Mouse (Mus musculus) heart, postnatal 25 days (tissue): Measurements from ENCODE around the gene Jag2. TPM values are rescaled to one million over a fixed set of nuclear protein-coding genes. Genes with fewer than 3 reads are reported as not detected.

ENCODE experiments used
- DNase-seq: peaks from one replicate; pipeline ENCODE4 v3.0.0; 2022; ENCODE audit warnings: low spot score
- intact Hi-C: fragments of 180-260 bp; cut with DNase I; formaldehyde crosslinking; loops from one replicate; pipeline ENCODE4 v1.15.1; 2025
- total RNA-seq, 2 experiments: library from RNA; stranded (reverse); gene quantifications; 2 replicates each; pipeline ENCODE4 v1.2.3; 2021

The Jag2 gene
- total RNA-seq = 10 to 100 TPM; 22.4 to 34.7 TPM

- intact Hi-C loops = no loop called here
Measured at GRCm38 (mm10) chr12:112929562-112930352, at the start of gene Jag2. Gene Jag2, minus strand, starts transcription at chr12:112929776.

GRCm38 (mm10) chr12:112977156-112977555 lies 47.6 kb upstream of the Jag2 start:
- DNase-seq = no peak
- intact Hi-C loops = no loop called here

More at GRCm38 (mm10) chr12:112929562-112930352, at the start of gene Jag2:
- DNase-seq = peak; percentile 66

- DNase-seq = peak; percentile 72
- intact Hi-C loops = no loop called here
Measured at GRCm38 (mm10) chr12:112976371-112977073, 46.9 kb upstream of the Jag2 start, which contains the start of gene Btbd6. Gene Btbd6, plus strand, starts transcription at chr12:112976482.

GRCm38 (mm10) chr12:112974736-112975135 lies 45.2 kb upstream of the Jag2 start:
- no peak for DNase-seq
- intact Hi-C loops = no loop called here

- intact Hi-C loops = no loop called here
- DNase-seq = no peak
Measured at GRCm38 (mm10) chr12:112969616-112970015, 40.0 kb upstream of the Jag2 start.

- DNase-seq = no peak
- intact Hi-C loops = no loop called here
Measured at GRCm38 (mm10) chr12:112968943-112969342, 39.4 kb upstream of the Jag2 start.

GRCm38 (mm10) chr12:112965783-112966182 lies 36.2 kb upstream of the Jag2 start:
- intact Hi-C loops = no loop called here
- DNase-seq = no peak

GRCm38 (mm10) chr12:112961872-112962271 lies 32.3 kb upstream of the Jag2 start:
- no peak for DNase-seq
- intact Hi-C loops = no loop called here

- DNase-seq = no peak
- intact Hi-C loops = no loop called here
Measured at GRCm38 (mm10) chr12:112961428-112961827, 31.9 kb upstream of the Jag2 start.

GRCm38 (mm10) chr12:112959421-112959820 lies 29.8 kb upstream of the Jag2 start:
- DNase-seq = no peak
- intact Hi-C loops = loop anchor here (5.0 kb wide), 2 partner anchors 143 to 198 kb away; partner anchors contain the start of gene Tedc1

GRCm38 (mm10) chr12:112958303-112958702 lies 28.7 kb upstream of the Jag2 start:
- DNase-seq = no peak

GRCm38 (mm10) chr12:112955800-112956199 lies 26.2 kb upstream of the Jag2 start:
- intact Hi-C loops = loop anchor here (1.0 to 5.0 kb wide), 4 partner anchors 80 to 202 kb away; partner anchors contain the start of genes Tedc1 and Tex22
- peak; percentile 42 for DNase-seq

More at GRCm38 (mm10) chr12:112958303-112958702, 28.7 kb upstream of the Jag2 start:
- intact Hi-C loops = loop anchor here (5.0 kb wide), 2 partner anchors 144 to 199 kb away; partner anchors contain the start of gene Tedc1

- intact Hi-C loops = no loop called here
- no peak for DNase-seq
Measured at GRCm38 (mm10) chr12:112952926-112953565, 23.5 kb upstream of the Jag2 start.

- intact Hi-C loops = no loop called here
- DNase-seq = peak; percentile 60
Measured at GRCm38 (mm10) chr12:112952433-112952832, 22.9 kb upstream of the Jag2 start.

GRCm38 (mm10) chr12:112951150-112951842 lies 21.7 kb upstream of the Jag2 start:
- intact Hi-C loops = no loop called here
- DNase-seq = no peak

GRCm38 (mm10) chr12:112950761-112951129 lies 21.2 kb upstream of the Jag2 start:
- intact Hi-C loops = no loop called here
- no peak for DNase-seq

GRCm38 (mm10) chr12:112950040-112950760 lies 20.6 kb upstream of the Jag2 start:
- peak; percentile 80 for DNase-seq
- intact Hi-C loops = no loop called here

GRCm38 (mm10) chr12:112947307-112947706 lies 17.7 kb upstream of the Jag2 start:
- no peak for DNase-seq
- intact Hi-C loops = no loop called here

- DNase-seq = no peak
- intact Hi-C loops = no loop called here
Measured at GRCm38 (mm10) chr12:112943669-112944068, 14.1 kb upstream of the Jag2 start.
